Mouse (Mus musculus): ENCODE measurements at regions not wholly inside any gene's neighbourhood (a gene's known extent, or its start where the extent isn't known, plus 50 kb on each side); places are given as distances from the start of the nearest gene placed in this dataset.

GRCm38 (mm10) chr14:18394071-18394745, 62.5 kb upstream of the Ube2e1 start:
- DNase-seq: no peak

GRCm38 (mm10) chr14:18391824-18392486, 60.3 kb upstream of the Ube2e1 start:
- no peak for DNase-seq

- DNase-seq: no peak
Measured at GRCm38 (mm10) chr14:18389390-18389789, 57.7 kb upstream of the Ube2e1 start.

GRCm38 (mm10) chr14:18385953-18386668, 54.5 kb upstream of the Ube2e1 start:
- DNase-seq: no peak

Data from kidney, postnatal 14 days (tissue).